Mouse (Mus musculus) left cerebral cortex, postnatal 14 days (tissue): ENCODE data around the gene Pde11a. TPM values are rescaled to one million over a fixed set of nuclear protein-coding genes. Genes with fewer than 3 reads are reported as not detected.

ENCODE experiments used
- DNase-seq, 2 experiments: peaks; one replicate each; pipeline ENCODE4 v3.0.0; 2021 to 2022; ENCODE audit warnings: low spot score in 2 of 2, mixed read lengths in 1 of 2
- intact Hi-C: fragments of 180-260 bp; cut with DNase I; formaldehyde crosslinking; loops from one replicate; pipeline ENCODE4 v1.15.1; 2025
- total RNA-seq, 2 experiments: library from RNA; stranded (reverse); gene quantifications; 2 replicates each; pipeline ENCODE4 v1.2.3; 2021

Pde11a gene
- total RNA-seq, 2 experiments from 2014 or later, result 4.1 to 4.4 TPM

- intact Hi-C loops, result loop anchor here (2.0 to 5.0 kb wide), 2 partner anchors 86 to 463 kb away; no protein-coding TSS in a partner anchor
- peak; percentile 45 to 71 for DNase-seq
Observed at GRCm38 (mm10) chr2:76070432-76071306, 267.9 kb downstream of the Pde11a start.

DNA sequence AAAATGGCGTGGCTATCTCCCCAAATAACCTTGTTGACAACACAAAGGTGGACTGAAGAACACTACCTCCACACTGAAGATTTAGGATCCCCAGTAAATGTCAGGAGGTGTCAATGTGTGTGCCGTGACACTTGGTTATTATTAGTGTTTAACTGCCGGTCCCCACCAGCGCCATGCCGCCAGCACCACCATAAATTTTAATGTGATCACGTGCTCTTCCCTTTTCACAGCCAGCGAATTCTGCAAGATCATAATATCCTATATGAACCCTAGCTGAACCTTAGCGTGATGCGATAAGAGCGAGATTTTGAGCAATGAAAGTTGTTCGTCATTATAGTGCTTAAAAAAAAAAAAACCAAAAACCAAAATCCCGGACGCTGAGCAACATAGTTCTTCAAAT is 269.3 kb downstream of the Pde11a start:
- intact Hi-C loops, result loop anchor here (5.0 kb wide), 1 partner anchor 187 kb away; no protein-coding TSS in a partner anchor
- no peak for DNase-seq

GRCm38 (mm10) chr2:76068155-76068554 is 270.4 kb downstream of the Pde11a start:
- no peak for DNase-seq
- intact Hi-C loops, result loop anchor here (5.0 kb wide), 1 partner anchor 186 kb away; no protein-coding TSS in a partner anchor

GRCm38 (mm10) chr2:76067144-76067543 is 271.4 kb downstream of the Pde11a start:
- DNase-seq, result no peak
- intact Hi-C loops, result loop anchor here (5.0 kb wide), 1 partner anchor 185 kb away; no protein-coding TSS in a partner anchor

DNA sequence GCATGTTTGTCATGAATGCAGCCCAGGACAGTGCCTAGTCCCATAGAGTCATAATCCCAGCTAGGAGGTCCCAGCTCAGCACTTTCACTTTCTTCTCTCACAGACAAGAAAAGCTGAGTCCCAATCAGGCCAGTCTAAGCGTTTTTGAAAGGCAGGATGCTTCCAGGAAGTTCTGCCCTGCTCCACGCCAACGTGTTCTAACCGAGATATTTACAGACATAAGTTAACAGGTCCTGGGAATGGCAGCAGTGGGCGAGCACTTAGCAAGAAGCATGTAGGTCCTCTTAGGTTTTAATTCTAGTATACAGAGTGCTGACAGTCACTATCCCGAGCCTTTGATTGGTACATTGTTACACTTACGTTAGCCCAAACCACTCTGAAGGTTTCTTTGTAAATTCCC is 273.3 kb downstream of the Pde11a start:
- intact Hi-C loops, result loop anchor here (5.0 kb wide), 1 partner anchor 183 kb away; no protein-coding TSS in a partner anchor
- DNase-seq, result no peak

- DNase-seq, result peak; percentile 37 to 41
- intact Hi-C loops, result no loop called here
Observed at GRCm38 (mm10) chr2:76064078-76064477, 274.5 kb downstream of the Pde11a start.

GRCm38 (mm10) chr2:76060207-76060606 is 278.4 kb downstream of the Pde11a start:
- intact Hi-C loops, result no loop called here
- DNase-seq, result no peak

DNA sequence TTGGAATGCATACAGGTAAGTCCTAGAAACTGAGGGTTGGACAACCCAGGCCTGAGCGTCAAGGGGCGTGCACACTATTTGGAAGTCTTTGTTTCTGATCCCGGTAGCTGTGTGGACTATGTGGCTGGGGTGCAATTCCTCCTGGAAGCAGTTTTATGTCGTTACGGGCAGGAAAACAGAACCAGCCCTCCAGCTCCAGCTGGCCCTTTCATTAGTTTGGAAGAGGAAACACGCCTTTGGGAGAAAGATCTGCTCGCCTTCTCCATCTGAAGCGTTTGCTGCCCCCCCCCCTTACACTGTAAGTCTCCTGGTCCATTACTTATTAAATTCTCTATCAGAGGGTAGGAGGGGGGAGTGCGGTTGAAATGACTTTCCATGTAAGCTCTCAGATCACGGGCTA is 279.0 kb downstream of the Pde11a start:
- intact Hi-C loops, result no loop called here
- no peak for DNase-seq

DNA sequence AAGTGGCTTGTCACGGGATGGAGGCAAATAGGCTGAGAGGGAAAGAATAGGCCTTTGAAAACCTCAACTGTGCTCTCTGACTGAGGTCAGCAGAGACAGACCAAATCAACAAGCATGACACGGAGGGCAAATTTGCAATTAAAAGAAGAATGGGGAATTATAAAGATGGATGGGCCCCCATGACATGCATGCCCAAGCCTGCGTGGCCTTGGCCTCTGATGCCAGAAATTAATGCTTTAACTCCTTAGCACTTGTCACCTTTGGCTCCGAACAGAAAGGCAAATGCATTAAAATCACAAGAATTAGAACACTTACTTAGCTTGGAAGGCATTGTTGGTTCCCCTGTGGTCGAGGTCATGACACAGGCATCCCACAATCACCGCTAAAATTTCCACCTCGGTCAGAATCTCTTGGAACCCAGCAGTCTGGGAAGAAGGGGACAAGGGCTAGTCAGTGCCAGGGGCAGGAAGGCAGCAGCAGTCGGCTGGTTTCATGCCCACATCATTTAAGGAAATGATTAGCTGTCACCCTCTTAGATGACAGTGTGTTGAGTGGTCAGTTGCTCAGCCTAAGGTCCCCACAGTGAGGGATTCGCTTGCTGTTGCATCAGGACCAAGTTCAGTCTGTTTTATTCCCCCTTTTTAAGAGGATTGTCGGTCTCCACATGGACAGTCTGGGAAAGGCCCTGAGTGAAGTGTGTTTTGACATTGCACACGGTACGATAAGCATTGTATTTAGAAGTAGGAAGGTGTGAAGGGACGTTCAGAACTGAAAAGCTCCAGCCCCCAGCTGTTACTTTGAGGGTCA is 279.7 kb downstream of the Pde11a start:
- intact Hi-C loops, result no loop called here
- no peak for DNase-seq

GRCm38 (mm10) chr2:76057555-76057954 is 281.0 kb downstream of the Pde11a start:
- intact Hi-C loops, result no loop called here
- no peak for DNase-seq

GRCm38 (mm10) chr2:76053748-76054331 is 284.7 kb downstream of the Pde11a start:
- intact Hi-C loops, result no loop called here
- no peak for DNase-seq

DNA sequence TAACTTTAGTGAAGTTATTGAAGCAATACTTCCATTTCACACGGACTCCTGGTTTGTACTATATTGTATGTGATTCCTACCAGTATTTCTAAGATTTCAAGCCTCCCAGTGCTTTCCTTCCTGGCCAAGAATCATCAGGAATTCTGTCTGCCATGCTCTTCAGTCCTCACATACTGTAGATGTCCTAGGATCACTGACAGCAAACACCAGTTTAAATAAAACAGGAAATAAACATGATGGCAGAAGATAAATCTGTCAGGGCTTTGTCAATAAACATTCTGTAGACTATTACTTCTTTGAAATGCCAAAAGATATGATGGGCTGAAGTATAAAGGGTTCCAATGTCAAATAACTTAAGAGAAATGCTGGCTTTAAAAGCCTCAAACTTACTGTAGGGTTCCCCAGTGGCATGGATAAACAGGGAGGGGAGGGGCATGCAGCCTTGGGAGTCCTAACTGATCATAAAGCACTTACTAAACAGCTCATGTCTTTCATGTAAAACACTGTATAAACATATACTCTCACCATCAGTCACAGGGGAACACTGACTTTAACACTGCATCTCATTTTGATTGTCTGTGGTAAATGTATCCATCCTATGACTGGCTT is 285.6 kb downstream of the Pde11a start:
- intact Hi-C loops, result no loop called here

DNA sequence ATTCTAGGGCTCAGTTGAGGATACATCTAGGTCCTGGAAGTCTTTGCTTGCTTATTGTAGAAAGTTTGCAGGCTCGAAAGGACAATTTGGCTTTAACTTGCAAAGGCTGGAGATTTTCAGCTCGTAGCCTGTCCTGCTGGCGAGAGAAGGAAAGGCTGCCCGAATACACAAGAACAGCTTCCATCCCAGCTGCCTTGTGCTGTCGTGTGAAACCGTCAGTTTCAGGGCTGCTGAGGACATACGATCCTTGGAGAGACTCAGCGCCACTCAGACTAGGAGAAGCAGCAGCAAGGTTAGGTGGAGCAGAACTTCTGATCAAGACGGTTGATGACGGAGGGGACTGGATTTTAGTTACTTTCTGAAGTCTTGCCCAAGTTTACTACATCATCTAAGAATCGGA is 287.2 kb downstream of the Pde11a start:
- DNase-seq, result no peak
- intact Hi-C loops, result no loop called here

More for the DNA sequence above, 285.6 kb downstream of the Pde11a start:
- DNase-seq, result no peak

GRCm38 (mm10) chr2:76050911-76051310 is 287.7 kb downstream of the Pde11a start:
- intact Hi-C loops, result no loop called here
- no peak for DNase-seq

- DNase-seq, result no peak
- intact Hi-C loops, result no loop called here
Observed at GRCm38 (mm10) chr2:76050092-76050491, 288.5 kb downstream of the Pde11a start.

DNA sequence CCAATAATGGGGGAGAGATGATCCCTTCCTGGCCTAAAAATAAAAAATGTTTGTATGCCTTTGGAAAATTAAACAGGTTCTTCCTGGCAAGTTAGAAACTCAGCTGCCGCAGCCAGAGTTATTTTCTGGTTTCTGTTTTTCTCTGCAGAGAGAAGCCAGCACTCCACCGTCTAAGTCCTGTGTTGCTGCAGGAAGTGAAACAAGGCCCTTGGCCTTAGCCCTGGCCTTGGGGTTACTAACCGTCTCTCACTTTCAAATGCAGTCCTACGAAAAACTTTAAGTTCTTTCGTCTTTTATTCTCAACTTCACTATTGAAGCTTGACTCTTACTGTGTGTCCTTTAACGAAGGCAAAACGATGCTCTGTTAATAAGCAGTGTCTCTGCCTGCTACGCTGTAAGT is 289.0 kb downstream of the Pde11a start:
- DNase-seq, result no peak
- intact Hi-C loops, result no loop called here

- no peak for DNase-seq
- intact Hi-C loops, result no loop called here
Observed at GRCm38 (mm10) chr2:76047740-76048139, 290.8 kb downstream of the Pde11a start.

GRCm38 (mm10) chr2:76042210-76042609 is 296.4 kb downstream of the Pde11a start:
- intact Hi-C loops, result no loop called here

DNA sequence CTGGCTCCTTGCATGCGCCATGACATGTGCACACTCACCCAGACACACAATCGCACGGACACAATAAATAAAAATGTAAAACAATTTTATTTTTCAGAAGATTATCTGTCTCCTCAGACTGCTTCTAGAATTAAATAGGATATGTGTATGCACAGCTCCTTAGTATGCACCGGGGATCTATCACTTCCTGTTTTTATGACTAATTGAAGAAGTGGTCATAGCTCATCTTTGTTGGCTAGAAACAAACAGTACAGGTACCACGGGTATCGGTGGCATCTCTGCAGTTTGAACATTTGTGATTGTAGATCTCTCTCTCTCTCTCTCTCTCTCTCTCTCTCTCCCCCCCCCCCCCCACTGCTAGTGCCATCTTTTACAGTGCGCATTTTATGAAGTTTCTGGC is 298.5 kb downstream of the Pde11a start:
- DNase-seq, result no peak
- intact Hi-C loops, result no loop called here

More at GRCm38 (mm10) chr2:76042210-76042609, 296.4 kb downstream of the Pde11a start:
- DNase-seq, result no peak
